Mouse (Mus musculus) hindbrain, embryonic 15.5 days (tissue): ENCODE results near the gene Phtf2. TPM values are rescaled to one million over a fixed set of nuclear protein-coding genes. Genes with fewer than 3 reads are reported as not detected.
"Not testable (repeated sequence)": the region's sequence is repeated elsewhere in the genome, so short reads cannot be mapped to it uniquely, and the experiment has no call there.

Source experiments
- ATAC-seq: fragments of 200-750 bp; cut with Nextera tagmentation; 2 replicates; pipeline ENCODE4 v1.8.0; 2017; ENCODE audit warnings: low read depth, moderate number of reproducible peaks, moderate TSS enrichment; ENCODE audit not compliant: low FRiP score
- H3K27ac ChIP-seq: fragments of 300-500 bp; sonication (generic); replicated peaks from 2 replicates; pipeline ENCODE4 v1.5.1; 2015; ENCODE audit warnings: mild to moderate bottlenecking, inconsistent platforms
- H3K27me3 ChIP-seq: fragments of 300-500 bp; sonication (generic); 2 replicates; pipeline ENCODE4 v1.6.1; 2015; ENCODE audit warnings: control low read depth, inconsistent platforms
- H3K36me3 ChIP-seq: fragments of 300-500 bp; sonication (generic); 2 replicates; pipeline ENCODE4 v1.6.1; 2015; ENCODE audit warnings: control low read depth, inconsistent platforms
- H3K4me1 ChIP-seq: fragments of 300-500 bp; sonication (generic); replicated peaks from 2 replicates; pipeline ENCODE4 v1.6.1; 2015; ENCODE audit warnings: control low read depth, inconsistent platforms
- H3K4me2 ChIP-seq: fragments of 300-500 bp; sonication (generic); 2 replicates; pipeline ENCODE4 v1.6.1; 2015; ENCODE audit warnings: moderate library complexity, mild to moderate bottlenecking, inconsistent platforms
- H3K4me3 ChIP-seq: fragments of 300-500 bp; sonication (generic); 2 replicates; pipeline ENCODE4 v1.5.1; 2015; ENCODE audit warnings: mild to moderate bottlenecking, inconsistent platforms
- H3K9ac ChIP-seq: fragments of 300-500 bp; sonication (generic); 2 replicates; pipeline ENCODE4 v1.6.1; 2015; ENCODE audit warnings: inconsistent platforms
- H3K9me3 ChIP-seq: fragments of 300-500 bp; sonication (generic); 2 replicates; pipeline ENCODE4 v1.6.1; 2016; ENCODE audit warnings: control low read depth, inconsistent platforms
- WGBS: fragments of 180-500 bp; shearing (Covaris S2); methylation state at CpG from one replicate; pipeline ENCODE4 v1.1.7; 2015; 5-methylcytosine and 5-hydroxymethylcytosine counted together
- polyA plus RNA-seq: library from polyadenylated mRNA; unstranded; fragments of >200 nt; fragmentation: Nextera tagmentation; extraction: Ambion mirVana; gene quantifications from 2 replicates; pipeline ENCODE4 v1.2.1, GENCODE M21; 2015

Gene Phtf2
- polyA plus RNA-seq, 1 experiment from 2014 or later = 26.2 TPM

- H3K9me3 ChIP-seq, ATAC-seq, H3K4me3 ChIP-seq, H3K27ac ChIP-seq, H3K27me3 ChIP-seq, H3K9ac ChIP-seq, H3K36me3 ChIP-seq, H3K4me2 ChIP-seq, H3K4me1 ChIP-seq: not testable (repeated sequence)
- 90% methylated on average over 1 of the region's 1 CpGs for WGBS
Measured at GRCm38 (mm10) chr5:20714619-20715018, 167.3 kb downstream of the Phtf2 start.

- ATAC-seq = not testable (repeated sequence)
Measured at GRCm38 (mm10) chr5:20710845-20711244, 171.1 kb downstream of the Phtf2 start.

More at GRCm38 (mm10) chr5:20710845-20711244, 171.1 kb downstream of the Phtf2 start:
- 94% methylated on average over 6 of the region's 6 CpGs for WGBS
- not testable (repeated sequence) for H3K27ac ChIP-seq, H3K9me3 ChIP-seq, H3K4me3 ChIP-seq, H3K9ac ChIP-seq, H3K27me3 ChIP-seq, H3K4me1 ChIP-seq, H3K4me2 ChIP-seq, H3K36me3 ChIP-seq

Other genes with a start within 250 kb of the Phtf2 start
- gene Tmem60, start 67 bp upstream of the Phtf2 start, polyA plus RNA-seq = 64.5 and 65.7 TPM in 2 replicates
- 3.4 and 4.1 TPM in 2 replicates for gene Rsbn1l, start 74.3 kb upstream of the Phtf2 start, polyA plus RNA-seq
- 23.2 and 24.3 TPM in 2 replicates for gene Ptpn12, start 173.8 kb upstream of the Phtf2 start, polyA plus RNA-seq